Mouse (Mus musculus) hindbrain, embryonic 14.5 days (tissue): Measurements from ENCODE around the gene Kdm2b. TPM values are rescaled to one million over a fixed set of nuclear protein-coding genes. Genes with fewer than 3 reads are reported as not detected.
A peak's percentile ranks its signal among the peaks of the same experiment; 100 is the strongest.
"Not testable (repeated sequence)": the region's sequence is repeated elsewhere in the genome, so short reads cannot be mapped to it uniquely, and the experiment has no call there.

Experiments
- ATAC-seq: fragments of 200-750 bp; cut with Nextera tagmentation; 2 replicates; pipeline ENCODE4 v1.8.0; 2017; ENCODE audit warnings: moderate number of reproducible peaks, mild to moderate bottlenecking, moderate TSS enrichment, moderate library complexity; ENCODE audit not compliant: low FRiP score
- DNase-seq: peaks from one replicate; pipeline ENCODE4 v3.0.0-alpha.2; 2015; ENCODE audit warnings: low spot score
- H3K27ac ChIP-seq: fragments of 300-500 bp; sonication (generic); 2 replicates; pipeline ENCODE4 v1.5.1; 2014; ENCODE audit warnings: mild to moderate bottlenecking, moderate library complexity
- H3K27me3 ChIP-seq: fragments of 300-500 bp; sonication (generic); 2 replicates; pipeline ENCODE4 v1.6.1; 2014; ENCODE audit warnings: mild to moderate bottlenecking, low read length, mixed read lengths; ENCODE audit not compliant: control insufficient read depth, insufficient read depth
- H3K36me3 ChIP-seq: fragments of 300-500 bp; sonication (generic); replicated peaks from 2 replicates; pipeline ENCODE4 v1.6.1; 2014; ENCODE audit not compliant: control insufficient read depth, insufficient read depth
- H3K4me1 ChIP-seq: fragments of 300-500 bp; sonication (generic); replicated peaks from 2 replicates; pipeline ENCODE4 v1.6.1; 2014; ENCODE audit warnings: antibody characterized with exemption, low read length, mixed read lengths; ENCODE audit not compliant: control insufficient read depth, insufficient read depth
- H3K4me2 ChIP-seq: fragments of 300-500 bp; sonication (generic); replicated peaks from 2 replicates; pipeline ENCODE4 v1.6.1; 2014; ENCODE audit warnings: mild to moderate bottlenecking, moderate library complexity
- H3K4me3 ChIP-seq: fragments of 300-500 bp; sonication (generic); replicated peaks from 2 replicates; pipeline ENCODE4 v1.5.1; 2014; ENCODE audit warnings: mild to moderate bottlenecking, low read length
- H3K9ac ChIP-seq: fragments of 300-500 bp; sonication (generic); 2 replicates; pipeline ENCODE4 v1.6.1; 2014
- H3K9me3 ChIP-seq: fragments of 300-500 bp; sonication (generic); 2 replicates; pipeline ENCODE4 v1.6.1; 2016; ENCODE audit warnings: low read length; ENCODE audit not compliant: control insufficient read depth
- WGBS: fragments of 180-500 bp; shearing (Covaris S2); extraction: QIAGEN DNeasy Blood & Tissue Kit; methylation state at CpG from one replicate; pipeline ENCODE4 v1.1.7; 2014; 5-methylcytosine and 5-hydroxymethylcytosine counted together
- polyA plus RNA-seq: library from polyadenylated mRNA; unstranded; fragments of >200 nt; fragmentation: Nextera tagmentation; extraction: Ambion mirVana; gene quantifications from 2 replicates; pipeline ENCODE4 v1.2.1, GENCODE M21; 2014

The Kdm2b gene
- polyA plus RNA-seq, 1 experiment from 2014 or later: 87.1 TPM

- peaks cover 43% of the 10 kb centered on the region for H3K4me1 ChIP-seq
- 0 out of 2 replicates have a peak overlapping the region, but pooled peaks have one; percentile 71 for H3K27ac ChIP-seq
- WGBS: 1% methylated on average over 39 of the region's 39 CpGs
- H3K9ac ChIP-seq: peak overlapping the region; percentile 69
- H3K4me3 ChIP-seq: peak overlapping the region; percentile 63
- H3K27me3 ChIP-seq: no peaks in the 10 kb centered on the region
- H3K36me3 ChIP-seq: no peaks in the 10 kb centered on the region
- DNase-seq (no peak), ATAC-seq (peak; percentile 47; the same call in 1 of the 2 replicates)
- peak overlapping the region; percentile 99 for H3K4me2 ChIP-seq
- no peaks in the 10 kb centered on the region for H3K9me3 ChIP-seq
Measured at GRCm38 (mm10) chr5:122987211-122988020, 2.2 kb downstream of the Kdm2b start.

GRCm38 (mm10) chr5:122986091-122986493 is 3.5 kb downstream of the Kdm2b start:
- Histone ChIP-seq H3K4me2 (peak overlapping the region; percentile 99; the same call in 1 of the 2 replicates), H3K4me3 (no peak overlapping the region), H3K9me3 (no peaks in the 10 kb centered on the region), H3K27me3 (no peaks in the 10 kb centered on the region), H3K4me1 (peaks cover 41% of the 10 kb centered on the region), H3K36me3 (no peaks in the 10 kb centered on the region), H3K27ac (no peak overlapping the region), H3K9ac (no peak overlapping the region)
- 20% methylated on average over 8 of the region's 8 CpGs for WGBS
- ATAC-seq (no peak), DNase-seq (no peak)

GRCm38 (mm10) chr5:122985276-122985675 is 4.3 kb downstream of the Kdm2b start:
- no peak for ATAC-seq
- Histone ChIP-seq H3K36me3 (no peaks in the 10 kb centered on the region), H3K27ac (no peak overlapping the region), H3K4me1 (peaks cover 33% of the 10 kb centered on the region), H3K27me3 (no peaks in the 10 kb centered on the region), H3K4me2 (no peak overlapping the region), H3K9ac (no peak overlapping the region), H3K4me3 (no peak overlapping the region), H3K9me3 (no peaks in the 10 kb centered on the region)
- DNase-seq: no peak
- 43% methylated on average over 3 of the region's 3 CpGs for WGBS

DNA sequence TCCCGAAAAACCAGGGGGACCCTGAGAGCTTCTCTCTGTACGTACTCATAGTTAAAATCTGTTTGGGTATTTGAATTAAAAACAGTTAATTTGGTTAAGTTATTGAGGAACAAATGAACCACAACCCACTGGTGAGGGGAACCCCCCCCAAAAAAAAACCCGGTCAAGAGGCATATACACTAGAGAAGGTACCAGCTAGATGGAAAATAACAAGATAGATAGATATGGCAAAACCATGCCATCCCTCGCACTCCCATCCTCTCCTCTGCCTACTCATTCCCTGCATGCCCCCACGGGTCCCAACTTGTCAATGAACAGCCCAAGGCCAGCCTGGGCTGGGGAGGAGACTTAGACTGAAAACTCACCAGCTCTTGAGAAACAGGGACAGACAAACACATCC is 5.1 kb downstream of the Kdm2b start:
- ATAC-seq (no peak), DNase-seq (no peak)
- H3K27ac ChIP-seq: no peak overlapping the region
- H3K36me3 ChIP-seq: no peaks in the 10 kb centered on the region
- no peak overlapping the region for H3K4me2 ChIP-seq
- 82% methylated on average over 5 of the region's 5 CpGs for WGBS
- no peaks in the 10 kb centered on the region for H3K27me3 ChIP-seq
- no peak overlapping the region for H3K4me3 ChIP-seq
- H3K9ac ChIP-seq: no peak overlapping the region
- H3K9me3 ChIP-seq: no peaks in the 10 kb centered on the region
- H3K4me1 ChIP-seq: peaks cover 25% of the 10 kb centered on the region

- no peak overlapping the region for H3K4me2 ChIP-seq
- H3K4me3 ChIP-seq: no peak overlapping the region
- DNase-seq: no peak
- no peaks in the 10 kb centered on the region for H3K9me3 ChIP-seq
- H3K4me1 ChIP-seq: no peaks in the 10 kb centered on the region
- no peaks in the 10 kb centered on the region for H3K36me3 ChIP-seq
- ATAC-seq: no peak
- no peaks in the 10 kb centered on the region for H3K27me3 ChIP-seq
- H3K9ac ChIP-seq: no peak overlapping the region
- no peak overlapping the region for H3K27ac ChIP-seq
- WGBS: 90% methylated on average over 8 of the region's 8 CpGs
Measured at GRCm38 (mm10) chr5:122978970-122979369, 10.7 kb downstream of the Kdm2b start.

- not testable (repeated sequence) for H3K4me1 ChIP-seq, H3K27me3 ChIP-seq
Measured at GRCm38 (mm10) chr5:122974701-122975100, 14.9 kb downstream of the Kdm2b start.

DNA sequence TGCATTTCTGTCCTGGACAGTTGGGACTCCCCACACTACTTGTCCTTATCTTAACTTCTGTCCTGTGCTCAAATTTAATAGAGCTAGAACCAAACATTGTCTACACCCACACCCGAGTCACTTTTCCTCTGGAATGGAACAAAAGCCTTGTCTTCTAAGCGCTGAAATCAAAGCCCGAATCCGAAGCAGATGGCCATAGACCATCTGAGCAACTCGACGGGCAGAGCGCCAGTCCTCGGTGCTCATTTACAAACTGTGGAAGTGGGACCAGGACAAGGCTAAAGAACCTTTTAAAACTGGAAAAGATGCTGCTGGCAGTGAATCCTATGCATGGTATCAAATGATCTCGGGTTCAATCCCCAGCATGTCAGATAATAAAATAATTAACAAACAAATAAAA is 17.5 kb downstream of the Kdm2b start:
- DNase-seq: peak; percentile 38

More at GRCm38 (mm10) chr5:122974701-122975100, 14.9 kb downstream of the Kdm2b start:
- 88% methylated on average over 4 of the region's 4 CpGs for WGBS
- not testable (repeated sequence) for H3K9me3 ChIP-seq, DNase-seq, H3K9ac ChIP-seq, H3K36me3 ChIP-seq, ATAC-seq, H3K4me2 ChIP-seq, H3K27ac ChIP-seq, H3K4me3 ChIP-seq

DNA sequence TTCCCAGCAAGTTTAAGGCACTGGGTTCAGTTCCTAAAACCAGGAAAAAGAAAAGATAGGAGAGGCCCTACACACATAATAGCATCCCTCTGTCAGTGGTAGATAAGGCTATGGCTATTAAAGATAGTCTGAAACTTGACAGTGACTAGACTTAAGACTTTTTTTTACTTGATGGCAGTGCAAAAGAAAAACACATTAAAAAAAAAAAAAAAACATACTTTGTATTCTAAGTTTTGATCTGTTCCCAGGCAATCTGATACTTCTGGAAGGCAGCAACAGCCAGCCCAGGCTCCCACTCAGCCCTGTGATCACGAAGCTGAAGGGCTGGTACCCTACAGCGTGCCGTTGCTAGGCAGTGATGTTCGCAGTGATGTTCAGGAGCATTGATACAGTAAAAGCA is 18.2 kb downstream of the Kdm2b start:
- Histone ChIP-seq H3K27me3 (no peaks in the 10 kb centered on the region), H3K4me3 (no peak overlapping the region), H3K9ac (no peak overlapping the region), H3K9me3 (no peaks in the 10 kb centered on the region), H3K36me3 (no peaks in the 10 kb centered on the region), H3K4me2 (no peak overlapping the region), H3K27ac (0 out of 2 replicates have a peak overlapping the region, but pooled peaks have one; percentile 28), H3K4me1 (no peaks in the 10 kb centered on the region)
- WGBS: 85% methylated on average over 4 of the region's 4 CpGs
- ATAC-seq (no peak), DNase-seq (no peak)

More for the DNA sequence above, 17.5 kb downstream of the Kdm2b start:
- no peaks in the 10 kb centered on the region for H3K36me3 ChIP-seq
- H3K4me1 ChIP-seq: no peaks in the 10 kb centered on the region
- 47% methylated on average over 9 of the region's 9 CpGs for WGBS
- no peak for ATAC-seq
- H3K9ac ChIP-seq: no peak overlapping the region
- H3K27me3 ChIP-seq: no peaks in the 10 kb centered on the region
- H3K4me3 ChIP-seq: no peak overlapping the region
- no peak overlapping the region for H3K4me2 ChIP-seq
- 0 out of 2 replicates have a peak overlapping the region, but pooled peaks have one; percentile 28 for H3K27ac ChIP-seq
- no peaks in the 10 kb centered on the region for H3K9me3 ChIP-seq

- DNase-seq: no peak
- Histone ChIP-seq H3K4me1 (no peaks in the 10 kb centered on the region), H3K9ac (no peak overlapping the region), H3K4me2 (no peak overlapping the region), H3K9me3 (no peaks in the 10 kb centered on the region), H3K36me3 (no peaks in the 10 kb centered on the region), H3K4me3 (no peak overlapping the region), H3K27ac (no peak overlapping the region), H3K27me3 (no peaks in the 10 kb centered on the region)
- no peak for ATAC-seq
- WGBS: 70% methylated on average over 5 of the region's 5 CpGs
Measured at GRCm38 (mm10) chr5:122970056-122970455, 19.6 kb downstream of the Kdm2b start.
